Mouse (Mus musculus) hindbrain, embryonic 15.5 days (tissue): ENCODE results near the gene Tlr5. TPM values are rescaled to one million over a fixed set of nuclear protein-coding genes. Genes with fewer than 3 reads are reported as not detected.

Experiments used
- ATAC-seq: fragments of 200-750 bp; cut with Nextera tagmentation; 2 replicates; pipeline ENCODE4 v1.8.0; 2017; ENCODE audit warnings: low read depth, moderate number of reproducible peaks, moderate TSS enrichment; ENCODE audit not compliant: low FRiP score
- H3K27ac ChIP-seq: fragments of 300-500 bp; sonication (generic); replicated peaks from 2 replicates; pipeline ENCODE4 v1.5.1; 2015; ENCODE audit warnings: mild to moderate bottlenecking, inconsistent platforms
- H3K27me3 ChIP-seq: fragments of 300-500 bp; sonication (generic); 2 replicates; pipeline ENCODE4 v1.6.1; 2015; ENCODE audit warnings: control low read depth, inconsistent platforms
- H3K36me3 ChIP-seq: fragments of 300-500 bp; sonication (generic); 2 replicates; pipeline ENCODE4 v1.6.1; 2015; ENCODE audit warnings: control low read depth, inconsistent platforms
- H3K4me1 ChIP-seq: fragments of 300-500 bp; sonication (generic); replicated peaks from 2 replicates; pipeline ENCODE4 v1.6.1; 2015; ENCODE audit warnings: control low read depth, inconsistent platforms
- H3K4me2 ChIP-seq: fragments of 300-500 bp; sonication (generic); 2 replicates; pipeline ENCODE4 v1.6.1; 2015; ENCODE audit warnings: moderate library complexity, mild to moderate bottlenecking, inconsistent platforms
- H3K4me3 ChIP-seq: fragments of 300-500 bp; sonication (generic); 2 replicates; pipeline ENCODE4 v1.5.1; 2015; ENCODE audit warnings: mild to moderate bottlenecking, inconsistent platforms
- H3K9ac ChIP-seq: fragments of 300-500 bp; sonication (generic); 2 replicates; pipeline ENCODE4 v1.6.1; 2015; ENCODE audit warnings: inconsistent platforms
- H3K9me3 ChIP-seq: fragments of 300-500 bp; sonication (generic); 2 replicates; pipeline ENCODE4 v1.6.1; 2016; ENCODE audit warnings: control low read depth, inconsistent platforms
- WGBS: fragments of 180-500 bp; shearing (Covaris S2); methylation state at CpG from one replicate; pipeline ENCODE4 v1.1.7; 2015; 5-methylcytosine and 5-hydroxymethylcytosine counted together
- polyA plus RNA-seq: library from polyadenylated mRNA; unstranded; fragments of >200 nt; fragmentation: Nextera tagmentation; extraction: Ambion mirVana; gene quantifications from 2 replicates; pipeline ENCODE4 v1.2.1, GENCODE M21; 2015

Tlr5 gene
- polyA plus RNA-seq, 1 experiment from 2014 or later = 0.22 TPM

DNA sequence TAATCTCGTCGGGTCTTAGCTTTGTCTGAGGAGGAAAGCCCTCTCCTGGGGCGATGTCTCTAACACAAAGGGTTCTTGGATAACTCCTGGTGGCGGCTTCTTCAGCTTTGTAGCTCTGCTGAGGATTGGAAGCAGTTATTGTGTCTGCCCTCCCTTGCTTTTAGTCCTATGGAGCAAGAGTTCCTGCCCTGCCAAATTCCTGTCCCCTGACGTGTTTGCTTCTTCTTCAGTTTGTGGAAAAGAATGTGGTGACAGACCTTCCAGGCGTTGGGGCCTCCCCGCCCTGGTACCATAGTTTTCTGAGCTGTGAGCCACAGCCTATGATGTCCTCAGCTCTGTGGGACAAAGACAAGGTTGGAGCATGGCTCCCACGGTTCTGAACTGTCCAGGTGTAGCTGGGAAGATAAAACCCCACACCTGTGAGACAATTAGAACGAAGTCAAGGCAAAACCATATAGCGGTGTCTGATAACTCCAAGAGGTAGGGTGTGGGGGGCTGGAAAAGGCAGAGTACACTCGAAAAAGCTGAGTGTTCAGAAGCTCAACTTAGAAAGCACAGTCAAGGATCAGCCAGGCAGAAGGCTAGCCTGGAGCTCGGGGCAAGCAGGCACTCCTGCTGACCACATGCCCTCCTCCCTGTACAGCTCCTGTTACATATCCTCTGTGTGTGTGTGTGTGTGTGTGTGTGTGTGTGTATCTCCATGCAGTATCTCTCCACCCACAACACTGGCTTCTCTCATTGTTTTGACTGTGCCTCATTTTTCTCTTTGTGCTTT, 1.8 kb downstream of the Tlr5 start:
- H3K4me3 ChIP-seq = no peak overlapping the region
- H3K36me3 ChIP-seq = no peaks in the 10 kb centered on the region
- H3K27me3 ChIP-seq = no peaks in the 10 kb centered on the region
- no peak for ATAC-seq
- no peak overlapping the region for H3K9ac ChIP-seq
- no peaks in the 10 kb centered on the region for H3K9me3 ChIP-seq
- H3K4me1 ChIP-seq = peaks cover 40% of the 10 kb centered on the region
- H3K27ac ChIP-seq = no peak overlapping the region
- no peak overlapping the region for H3K4me2 ChIP-seq
- 74% methylated on average over 12 of the region's 12 CpGs for WGBS

GRCm38 (mm10) chr1:182957001-182957757, 2.6 kb downstream of the Tlr5 start:
- WGBS = 89% methylated on average over 16 of the region's 16 CpGs
- ATAC-seq = no peak
- no peak overlapping the region for H3K4me3 ChIP-seq

GRCm38 (mm10) chr1:182957826-182958544, 3.4 kb downstream of the Tlr5 start:
- H3K4me1 ChIP-seq = peaks cover 38% of the 10 kb centered on the region
- no peak overlapping the region for H3K27ac ChIP-seq
- no peak overlapping the region for H3K4me2 ChIP-seq
- no peaks in the 10 kb centered on the region for H3K27me3 ChIP-seq
- H3K9me3 ChIP-seq = no peaks in the 10 kb centered on the region
- no peaks in the 10 kb centered on the region for H3K36me3 ChIP-seq
- no peak overlapping the region for H3K4me3 ChIP-seq
- ATAC-seq = no peak
- 71% methylated on average over 13 of the region's 13 CpGs for WGBS
- H3K9ac ChIP-seq = no peak overlapping the region

More at GRCm38 (mm10) chr1:182957001-182957757, 2.6 kb downstream of the Tlr5 start:
- Histone ChIP-seq H3K9ac (no peak overlapping the region), H3K36me3 (no peaks in the 10 kb centered on the region), H3K4me1 (peaks cover 40% of the 10 kb centered on the region), H3K4me2 (no peak overlapping the region), H3K27me3 (no peaks in the 10 kb centered on the region), H3K27ac (no peak overlapping the region), H3K9me3 (no peaks in the 10 kb centered on the region)

DNA sequence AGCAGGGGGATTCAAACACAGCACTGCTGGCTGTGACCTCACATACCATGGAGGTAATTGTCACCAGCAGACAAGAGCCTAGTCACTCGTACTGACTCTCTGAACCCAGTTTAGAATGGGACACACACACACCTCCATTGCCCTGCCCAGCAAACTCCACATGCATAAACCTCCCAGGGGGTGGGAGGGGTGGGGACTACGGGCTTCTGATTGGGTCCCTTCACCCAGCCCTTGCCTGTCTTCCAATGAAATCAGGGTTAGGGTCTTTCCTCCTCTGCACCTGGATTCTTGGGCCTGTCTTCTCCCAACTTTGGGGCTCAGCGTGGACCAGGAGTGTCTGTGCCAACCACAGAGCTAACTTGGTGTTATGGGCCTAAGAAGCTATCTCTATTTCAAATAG, 4.2 kb downstream of the Tlr5 start:
- Histone ChIP-seq H3K4me2 (peak overlapping the region; percentile 66), H3K27me3 (no peaks in the 10 kb centered on the region), H3K9ac (no peak overlapping the region), H3K9me3 (no peaks in the 10 kb centered on the region), H3K36me3 (no peaks in the 10 kb centered on the region), H3K4me1 (peaks cover 39% of the 10 kb centered on the region), H3K27ac (peak overlapping the region; percentile 63; the same call in 1 of the 2 replicates), H3K4me3 (no peak overlapping the region)
- ATAC-seq = no peak
- 44% methylated on average over 3 of the region's 3 CpGs for WGBS

DNA sequence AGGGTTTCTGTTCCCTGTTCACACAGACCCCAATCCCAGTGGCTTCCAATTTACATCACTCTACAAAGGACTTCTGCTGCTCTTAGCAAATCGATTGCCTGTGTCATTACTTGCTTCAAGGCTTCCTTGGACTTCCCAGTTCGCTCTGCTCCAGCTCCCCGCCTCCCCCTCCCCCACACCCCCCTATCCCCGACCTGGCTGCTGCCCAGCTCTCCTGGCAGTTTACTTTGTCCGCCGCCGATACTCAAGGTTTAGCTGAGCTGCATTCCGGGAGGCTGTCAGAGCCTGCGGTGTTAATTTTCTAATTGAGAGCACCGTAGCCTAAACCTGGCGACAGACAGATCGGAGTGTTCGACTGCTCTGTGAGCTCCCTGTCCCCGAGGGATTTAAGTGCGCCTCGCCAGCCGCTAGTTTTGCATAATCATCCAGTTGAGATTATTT, 4.7 kb downstream of the Tlr5 start:
- peak; percentile 29; the same call in 1 of the 2 replicates for ATAC-seq
- Histone ChIP-seq H3K4me2 (peak overlapping the region; percentile 66), H3K27ac (peak overlapping the region; percentile 63), H3K36me3 (no peaks in the 10 kb centered on the region), H3K4me1 (peaks cover 37% of the 10 kb centered on the region), H3K9me3 (no peaks in the 10 kb centered on the region), H3K4me3 (peak overlapping the region; percentile 38), H3K27me3 (no peaks in the 10 kb centered on the region), H3K9ac (peak overlapping the region; percentile 23)
- 2% methylated on average over 17 of the region's 17 CpGs for WGBS

- peaks cover 32% of the 10 kb centered on the region for H3K4me1 ChIP-seq
- peak overlapping the region; percentile 23; the same call in 1 of the 2 replicates for H3K9ac ChIP-seq
- H3K9me3 ChIP-seq = no peaks in the 10 kb centered on the region
- H3K4me3 ChIP-seq = peak overlapping the region; percentile 38
- no peaks in the 10 kb centered on the region for H3K27me3 ChIP-seq
- no peaks in the 10 kb centered on the region for H3K36me3 ChIP-seq
- H3K27ac ChIP-seq = peak overlapping the region; percentile 63
- peak; percentile 70 for ATAC-seq
- H3K4me2 ChIP-seq = peak overlapping the region; percentile 66
- under 1% methylated on average over 20 of the region's 20 CpGs for WGBS
These were observed 5.3 kb downstream of the Tlr5 start for GRCm38 (mm10) chr1:182959811-182960455.

DNA sequence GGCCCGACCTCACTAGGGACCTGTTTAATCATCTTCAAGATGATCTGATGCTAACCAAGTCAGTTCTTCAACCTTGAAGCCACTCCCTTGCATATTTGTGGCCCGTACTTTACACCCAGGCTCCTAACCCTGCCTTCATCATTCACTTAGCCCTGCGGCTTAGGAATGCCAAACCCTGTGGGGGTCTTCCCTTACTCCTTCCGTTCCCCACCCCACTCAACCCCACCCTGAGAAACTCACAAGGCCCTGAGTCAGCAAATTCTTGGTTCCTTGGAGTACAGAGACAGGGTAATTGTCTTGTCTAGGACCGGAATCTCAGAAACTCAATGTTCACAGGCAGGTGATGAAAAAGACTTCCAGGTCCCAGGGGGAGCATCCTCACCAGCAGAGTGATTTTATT, 6.5 kb downstream of the Tlr5 start:
- no peaks in the 10 kb centered on the region for H3K36me3 ChIP-seq
- no peak overlapping the region for H3K4me3 ChIP-seq
- ATAC-seq = no peak
- H3K27me3 ChIP-seq = no peaks in the 10 kb centered on the region
- 59% methylated on average over 5 of the region's 5 CpGs for WGBS
- no peak overlapping the region for H3K9ac ChIP-seq
- peaks cover 28% of the 10 kb centered on the region for H3K4me1 ChIP-seq
- no peak overlapping the region for H3K27ac ChIP-seq
- no peaks in the 10 kb centered on the region for H3K9me3 ChIP-seq
- no peak overlapping the region for H3K4me2 ChIP-seq

- WGBS = 37% methylated on average over 5 of the region's 5 CpGs
These were observed 8.7 kb downstream of the Tlr5 start for GRCm38 (mm10) chr1:182963329-182963728.

GRCm38 (mm10) chr1:182964855-182965466, 10.4 kb downstream of the Tlr5 start:
- Histone ChIP-seq H3K4me3 (no peak overlapping the region), H3K9ac (no peak overlapping the region), H3K4me2 (no peak overlapping the region), H3K4me1 (peaks cover 16% of the 10 kb centered on the region), H3K27me3 (no peaks in the 10 kb centered on the region), H3K36me3 (no peaks in the 10 kb centered on the region), H3K9me3 (no peaks in the 10 kb centered on the region), H3K27ac (no peak overlapping the region)
- ATAC-seq = no peak
- WGBS = 49% methylated on average over 9 of the region's 9 CpGs

More at GRCm38 (mm10) chr1:182963329-182963728, 8.7 kb downstream of the Tlr5 start:
- no peak overlapping the region for H3K27ac ChIP-seq
- H3K9me3 ChIP-seq = no peaks in the 10 kb centered on the region
- no peaks in the 10 kb centered on the region for H3K27me3 ChIP-seq
- no peak overlapping the region for H3K4me3 ChIP-seq
- no peak overlapping the region for H3K9ac ChIP-seq
- H3K4me1 ChIP-seq = peaks cover 28% of the 10 kb centered on the region
- no peaks in the 10 kb centered on the region for H3K36me3 ChIP-seq
- no peak overlapping the region for H3K4me2 ChIP-seq
- ATAC-seq = no peak

- Histone ChIP-seq H3K4me3 (no peak overlapping the region), H3K9me3 (no peaks in the 10 kb centered on the region), H3K9ac (no peak overlapping the region), H3K36me3 (no peaks in the 10 kb centered on the region), H3K4me1 (peaks cover 3% of the 10 kb centered on the region; the same call in 1 of the 2 replicates), H3K27ac (no peak overlapping the region), H3K4me2 (no peak overlapping the region), H3K27me3 (no peaks in the 10 kb centered on the region)
- WGBS = 84% methylated on average over 9 of the region's 9 CpGs
- ATAC-seq = no peak
These were observed 14.1 kb downstream of the Tlr5 start for GRCm38 (mm10) chr1:182968732-182969131.

GRCm38 (mm10) chr1:182972240-182972639, 17.7 kb downstream of the Tlr5 start:
- Histone ChIP-seq H3K27me3 (no peaks in the 10 kb centered on the region), H3K36me3 (no peaks in the 10 kb centered on the region), H3K9ac (no peak overlapping the region), H3K27ac (no peak overlapping the region), H3K9me3 (no peaks in the 10 kb centered on the region), H3K4me2 (no peak overlapping the region), H3K4me1 (no peaks in the 10 kb centered on the region), H3K4me3 (no peak overlapping the region)
- WGBS = 80% methylated on average over 6 of the region's 6 CpGs
- ATAC-seq = no peak
